32 mouse cellular contexts compared by ENCODE assay signal in the genomic region with DNA sequence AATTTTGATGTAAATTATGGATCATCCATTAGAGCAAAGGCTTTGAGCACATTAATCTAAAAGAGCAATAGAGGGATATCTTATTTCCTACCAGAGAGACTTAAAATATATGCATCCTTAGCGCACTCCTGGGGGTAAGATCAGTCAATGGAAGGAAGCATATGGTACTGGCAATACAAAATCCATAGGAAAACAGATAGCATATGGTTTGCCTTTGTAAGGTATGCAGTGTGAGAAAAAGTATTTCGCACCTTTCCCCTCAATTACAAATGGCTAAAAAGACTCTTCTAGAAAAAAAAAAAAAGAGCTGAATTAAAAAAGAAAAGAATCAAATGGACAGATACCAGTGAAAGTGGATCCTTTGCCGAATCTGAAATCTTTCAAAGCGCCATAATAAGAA.
"Had no signal": no experiment of that assay in that cellular context is flagged by ENCODE, and none has a peak within 500 bp of the region (broad histone marks: within the 10 kb centered on the region; RNA-seq: fewer than 3 reads in every experiment).

No protein-coding gene starts in this region.

- DNase-seq: left cerebral cortex, postnatal 4 days; liver; liver, embryonic 13.5 days; liver, postnatal 0 days; lung, adult 18-20 months; lung, adult 2 months; lung, embryonic 14.5 days; lung, postnatal 10 days; lung, postnatal 14 days; lung, postnatal 36 days; lung, postnatal 4 days; midbrain, embryonic 14.5 days had no signal

- H3K27me3 ChIP-seq: limb, embryonic 12.5 days; limb, embryonic 13.5 days; limb, embryonic 15.5 days; liver, embryonic 12.5 days; liver, embryonic 13.5 days; liver, embryonic 15.5 days; lung, embryonic 15.5 days; megakaryocyte, embryonic 14.5 days; midbrain, embryonic 12.5 days; midbrain, embryonic 13.5 days; midbrain, embryonic 15.5 days; neural tube, embryonic 12.5 days had no signal

- H3K9ac ChIP-seq: limb, embryonic 12.5 days; limb, embryonic 13.5 days; limb, embryonic 15.5 days; liver, embryonic 12.5 days; liver, embryonic 13.5 days; liver, embryonic 14.5 days; liver, embryonic 15.5 days; liver, postnatal 0 days; lung, embryonic 14.5 days; lung, embryonic 15.5 days; midbrain, embryonic 12.5 days; midbrain, embryonic 13.5 days; midbrain, embryonic 15.5 days; neural tube, embryonic 12.5 days had no signal

- H3K9me3 ChIP-seq: limb, embryonic 10.5 days; limb, embryonic 12.5 days; limb, embryonic 13.5 days; limb, embryonic 15.5 days; liver, embryonic 12.5 days; liver, embryonic 13.5 days; liver, embryonic 15.5 days; lung, embryonic 15.5 days; megakaryocyte, embryonic 14.5 days; midbrain, embryonic 10.5 days; midbrain, embryonic 12.5 days; midbrain, embryonic 13.5 days; midbrain, embryonic 15.5 days; neural tube, embryonic 12.5 days had no signal

- H3K4me1 ChIP-seq: limb, embryonic 10.5 days; limb, embryonic 12.5 days; limb, embryonic 13.5 days; limb, embryonic 15.5 days; liver, embryonic 12.5 days; liver, embryonic 13.5 days; liver, embryonic 15.5 days; lung, embryonic 15.5 days; megakaryocyte, embryonic 14.5 days; midbrain, embryonic 10.5 days; midbrain, embryonic 12.5 days; midbrain, embryonic 13.5 days; midbrain, embryonic 15.5 days; neural tube, embryonic 12.5 days had no signal

- H3K4me2 ChIP-seq: limb, embryonic 12.5 days; limb, embryonic 13.5 days; limb, embryonic 15.5 days; liver, embryonic 11.5 days; liver, embryonic 12.5 days; liver, embryonic 13.5 days; liver, embryonic 15.5 days; lung, embryonic 14.5 days; lung, embryonic 15.5 days; midbrain, embryonic 11.5 days; midbrain, embryonic 12.5 days; midbrain, embryonic 13.5 days; midbrain, embryonic 15.5 days; neural tube, embryonic 12.5 days had no signal

- H3K4me3 ChIP-seq: limb, embryonic 10.5 days; limb, embryonic 12.5 days; limb, embryonic 13.5 days; limb, embryonic 15.5 days; liver, embryonic 12.5 days; liver, embryonic 13.5 days; liver, embryonic 15.5 days; lung, embryonic 15.5 days; megakaryocyte, embryonic 14.5 days; midbrain, embryonic 10.5 days; midbrain, embryonic 12.5 days; midbrain, embryonic 13.5 days; midbrain, embryonic 15.5 days; myocyte; neural tube, embryonic 12.5 days had no signal

- H3K36me3 ChIP-seq: limb, embryonic 10.5 days; limb, embryonic 12.5 days; limb, embryonic 13.5 days; limb, embryonic 15.5 days; liver, embryonic 12.5 days; liver, embryonic 13.5 days; liver, embryonic 15.5 days; lung, embryonic 15.5 days; midbrain, embryonic 10.5 days; midbrain, embryonic 12.5 days; midbrain, embryonic 13.5 days; midbrain, embryonic 15.5 days; neural tube, embryonic 12.5 days had no signal

- ATAC-seq: liver, embryonic 12.5 days; liver, postnatal 0 days; lung, postnatal 0 days; midbrain, embryonic 13.5 days; midbrain, embryonic 15.5 days; midbrain, embryonic 16.5 days had no signal

- H3K27ac ChIP-seq: limb, embryonic 10.5 days; limb, embryonic 12.5 days; limb, embryonic 13.5 days; limb, embryonic 15.5 days; liver, embryonic 12.5 days; liver, embryonic 13.5 days; liver, embryonic 14.5 days; liver, embryonic 15.5 days; lung, embryonic 15.5 days; macrophage; midbrain, embryonic 10.5 days; midbrain, embryonic 12.5 days; midbrain, embryonic 13.5 days; midbrain, embryonic 15.5 days; neural tube, embryonic 12.5 days had no signal
